Mouse (Mus musculus) forebrain, embryonic 16.5 days (tissue): ENCODE results near the gene Lactbl1. TPM values are rescaled to one million over a fixed set of nuclear protein-coding genes. Genes with fewer than 3 reads are reported as not detected.

Experiments used
- ATAC-seq: fragments of 200-750 bp; cut with Nextera tagmentation; 2 replicates; pipeline ENCODE4 v1.8.0; 2017; ENCODE audit warnings: mild to moderate bottlenecking, moderate library complexity
- H3K27ac ChIP-seq: fragments of 300-500 bp; sonication (generic); 2 replicates; pipeline ENCODE4 v1.5.1; 2014; ENCODE audit warnings: low read length, control low read depth
- H3K27me3 ChIP-seq: fragments of 300-500 bp; sonication (generic); replicated peaks from 2 replicates; pipeline ENCODE4 v1.6.1; 2014; ENCODE audit warnings: low read length; ENCODE audit not compliant: control insufficient read depth, insufficient read depth
- H3K36me3 ChIP-seq: fragments of 300-500 bp; sonication (generic); 2 replicates; pipeline ENCODE4 v1.6.1; 2014; ENCODE audit not compliant: control insufficient read depth, insufficient read depth
- H3K4me1 ChIP-seq: fragments of 300-500 bp; sonication (generic); replicated peaks from 2 replicates; pipeline ENCODE4 v1.6.1; 2014; ENCODE audit warnings: low read length; ENCODE audit not compliant: control insufficient read depth, insufficient read depth
- H3K4me2 ChIP-seq: fragments of 300-500 bp; sonication (generic); 2 replicates; pipeline ENCODE4 v1.6.1; 2014; ENCODE audit warnings: mild to moderate bottlenecking, low read length, control low read depth
- H3K4me3 ChIP-seq: fragments of 300-500 bp; sonication (generic); replicated peaks from 2 replicates; pipeline ENCODE4 v1.5.1; 2014; ENCODE audit warnings: mild to moderate bottlenecking, low read length, control low read depth
- H3K9ac ChIP-seq: fragments of 300-500 bp; sonication (generic); replicated peaks from 2 replicates; pipeline ENCODE4 v1.6.1; 2014; ENCODE audit warnings: low read depth, low read length, control low read depth
- H3K9me3 ChIP-seq: fragments of 300-500 bp; sonication (generic); 2 replicates; pipeline ENCODE4 v1.6.1; 2016; ENCODE audit warnings: low read length; ENCODE audit not compliant: control insufficient read depth
- WGBS: fragments of 180-500 bp; shearing (Covaris S2); extraction: QIAGEN DNeasy Blood & Tissue Kit; methylation state at CpG from one replicate; pipeline ENCODE4 v1.1.7; 2014; 5-methylcytosine and 5-hydroxymethylcytosine counted together
- polyA plus RNA-seq: library from polyadenylated mRNA; unstranded; fragments of >200 nt; fragmentation: Nextera tagmentation; extraction: Ambion mirVana; gene quantifications from 2 replicates; pipeline ENCODE4 v1.2.1, GENCODE M21; 2015

Lactbl1 gene
- polyA plus RNA-seq, 1 experiment from 2014 or later = 0.06 TPM

- H3K27ac ChIP-seq = no peak overlapping the region
- WGBS = 37% methylated on average over 13 of the region's 13 CpGs
- ATAC-seq = no peak
Observed at GRCm38 (mm10) chr4:136649480-136650196, 27.2 kb downstream of the Lactbl1 start.

DNA sequence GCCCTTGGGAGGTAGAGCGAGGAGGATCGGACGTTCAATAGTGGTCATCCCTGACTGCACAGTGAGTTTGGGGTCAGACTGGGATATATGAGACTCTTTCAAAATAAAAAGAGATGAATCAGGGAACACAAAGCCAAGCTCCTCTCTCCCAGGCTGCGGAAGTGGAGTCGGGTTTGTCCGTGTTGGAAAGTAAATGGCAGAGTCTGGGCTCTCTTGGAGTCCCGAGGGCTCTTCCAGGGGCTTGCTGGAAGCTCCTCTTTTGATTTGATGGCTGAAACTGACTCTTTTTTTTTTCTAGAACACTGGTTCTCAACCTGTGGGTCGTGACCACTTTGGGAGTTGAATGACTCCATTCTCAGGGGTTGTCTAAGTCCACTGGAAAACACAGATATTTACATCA lies 27.8 kb downstream of the Lactbl1 start:
- ATAC-seq = no peak
- Histone ChIP-seq H3K27me3 (no peaks in the 10 kb centered on the region), H3K9me3 (no peaks in the 10 kb centered on the region), H3K9ac (no peak overlapping the region), H3K4me3 (no peak overlapping the region), H3K4me2 (no peak overlapping the region), H3K36me3 (peaks cover 8% of the 10 kb centered on the region; the same call in 1 of the 2 replicates), H3K4me1 (peaks cover 21% of the 10 kb centered on the region), H3K27ac (no peak overlapping the region)
- 85% methylated on average over 8 of the region's 8 CpGs for WGBS

More at GRCm38 (mm10) chr4:136649480-136650196, 27.2 kb downstream of the Lactbl1 start:
- H3K9ac ChIP-seq = 0 out of 2 replicates have a peak overlapping the region, but pooled peaks have one; percentile 1
- no peaks in the 10 kb centered on the region for H3K9me3 ChIP-seq
- peaks cover 21% of the 10 kb centered on the region for H3K4me1 ChIP-seq
- H3K4me3 ChIP-seq = no peak overlapping the region
- H3K36me3 ChIP-seq = peaks cover 4% of the 10 kb centered on the region; the same call in 1 of the 2 replicates
- H3K27me3 ChIP-seq = no peaks in the 10 kb centered on the region
- H3K4me2 ChIP-seq = no peak overlapping the region

GRCm38 (mm10) chr4:136651357-136651811 lies 29.0 kb downstream of the Lactbl1 start:
- Histone ChIP-seq H3K27me3 (no peaks in the 10 kb centered on the region), H3K9me3 (no peaks in the 10 kb centered on the region), H3K9ac (no peak overlapping the region), H3K4me1 (peaks cover 21% of the 10 kb centered on the region), H3K36me3 (peaks cover 15% of the 10 kb centered on the region; the same call in 1 of the 2 replicates), H3K27ac (peak overlapping the region; percentile 75; the same call in 1 of the 2 replicates), H3K4me2 (no peak overlapping the region), H3K4me3 (no peak overlapping the region)
- WGBS = 67% methylated on average over 3 of the region's 3 CpGs
- ATAC-seq = 0 out of 2 replicates have a peak, but pooled peaks have one; percentile 18

GRCm38 (mm10) chr4:136651882-136652527 lies 29.6 kb downstream of the Lactbl1 start:
- Histone ChIP-seq H3K27ac (peak overlapping the region; percentile 75), H3K4me2 (no peak overlapping the region), H3K9ac (no peak overlapping the region), H3K9me3 (no peaks in the 10 kb centered on the region), H3K4me1 (peaks cover 21% of the 10 kb centered on the region), H3K36me3 (peaks cover 22% of the 10 kb centered on the region; the same call in 1 of the 2 replicates), H3K4me3 (no peak overlapping the region), H3K27me3 (no peaks in the 10 kb centered on the region)
- 36% methylated on average over 13 of the region's 13 CpGs for WGBS
- ATAC-seq = peak; percentile 75

GRCm38 (mm10) chr4:136652528-136652910 lies 30.1 kb downstream of the Lactbl1 start:
- Histone ChIP-seq H3K27ac (peak overlapping the region; percentile 75), H3K27me3 (no peaks in the 10 kb centered on the region), H3K9me3 (no peaks in the 10 kb centered on the region), H3K9ac (peak overlapping the region; percentile 18; the same call in 1 of the 2 replicates), H3K4me1 (peaks cover 21% of the 10 kb centered on the region), H3K4me3 (no peak overlapping the region), H3K4me2 (no peak overlapping the region), H3K36me3 (peaks cover 23% of the 10 kb centered on the region; the same call in 1 of the 2 replicates)
- ATAC-seq = no peak
- 62% methylated on average over 11 of the region's 11 CpGs for WGBS

- Histone ChIP-seq H3K4me1 (peaks cover 21% of the 10 kb centered on the region), H3K27ac (peak overlapping the region; percentile 75), H3K4me3 (no peak overlapping the region), H3K36me3 (peaks cover 25% of the 10 kb centered on the region; the same call in 1 of the 2 replicates), H3K9ac (no peak overlapping the region), H3K27me3 (no peaks in the 10 kb centered on the region), H3K9me3 (no peaks in the 10 kb centered on the region), H3K4me2 (no peak overlapping the region)
- 62% methylated on average over 6 of the region's 6 CpGs for WGBS
- no peak for ATAC-seq
Observed at GRCm38 (mm10) chr4:136653019-136653418, 30.6 kb downstream of the Lactbl1 start.

DNA sequence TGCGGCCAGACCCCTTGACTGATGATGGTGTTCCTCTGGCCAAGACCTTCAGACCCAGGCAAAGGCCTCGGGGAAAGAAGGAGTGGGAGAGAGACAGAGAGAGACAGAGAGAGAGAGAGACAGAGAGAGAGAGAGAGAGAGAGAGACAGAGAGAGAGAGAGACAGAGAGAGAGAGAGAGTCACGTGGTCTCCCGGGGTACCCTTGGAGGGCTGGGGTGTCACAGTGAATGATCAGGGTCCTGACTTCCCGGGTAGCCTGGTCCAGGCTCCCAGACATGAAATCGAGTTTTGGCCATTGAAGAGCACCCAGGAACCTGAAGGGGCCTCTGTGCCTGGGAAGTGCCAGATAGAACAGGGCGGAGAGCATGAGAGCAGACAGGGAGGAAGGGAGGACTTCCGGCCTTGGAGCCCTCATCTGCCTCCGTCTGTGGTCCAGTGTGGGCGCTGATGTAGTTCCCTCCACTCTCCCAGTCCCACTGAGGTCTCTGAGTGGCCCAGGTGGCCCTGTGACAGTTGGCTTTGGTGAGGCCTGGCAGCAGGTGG lies 31.3 kb downstream of the Lactbl1 start:
- 90% methylated on average over 10 of the region's 10 CpGs for WGBS
- ATAC-seq = no peak
- no peak overlapping the region for H3K4me2 ChIP-seq
- peaks cover 27% of the 10 kb centered on the region for H3K36me3 ChIP-seq
- H3K4me1 ChIP-seq = peaks cover 21% of the 10 kb centered on the region
- H3K27ac ChIP-seq = no peak overlapping the region
- H3K9ac ChIP-seq = no peak overlapping the region
- no peaks in the 10 kb centered on the region for H3K27me3 ChIP-seq
- H3K9me3 ChIP-seq = no peaks in the 10 kb centered on the region
- no peak overlapping the region for H3K4me3 ChIP-seq

DNA sequence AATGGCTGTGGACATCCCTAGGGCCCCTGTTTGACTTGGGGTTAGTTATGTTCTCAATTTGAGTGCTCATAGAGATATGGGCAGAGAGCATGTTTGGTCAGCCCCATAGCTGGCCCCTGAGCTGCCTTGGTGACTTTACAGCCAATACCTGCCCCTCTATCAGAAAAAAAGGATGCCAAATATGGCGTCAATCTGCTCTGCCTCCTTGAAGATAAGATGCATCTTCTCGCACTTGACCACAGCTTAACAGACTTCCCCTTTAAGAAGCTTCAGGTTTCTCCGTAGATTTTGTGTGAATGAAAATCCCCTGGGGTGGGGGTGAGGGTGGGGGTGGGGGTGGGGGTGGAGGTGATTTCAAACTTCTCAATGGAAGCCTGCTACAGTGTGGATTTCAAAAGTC lies 35.5 kb downstream of the Lactbl1 start:
- Histone ChIP-seq H3K4me2 (no peak overlapping the region), H3K9me3 (no peaks in the 10 kb centered on the region), H3K9ac (no peak overlapping the region), H3K4me1 (peaks cover 4% of the 10 kb centered on the region), H3K27me3 (no peaks in the 10 kb centered on the region), H3K27ac (no peak overlapping the region), H3K36me3 (peaks cover 48% of the 10 kb centered on the region), H3K4me3 (no peak overlapping the region)
- ATAC-seq = no peak
- WGBS = 81% methylated on average over 3 of the region's 3 CpGs

DNA sequence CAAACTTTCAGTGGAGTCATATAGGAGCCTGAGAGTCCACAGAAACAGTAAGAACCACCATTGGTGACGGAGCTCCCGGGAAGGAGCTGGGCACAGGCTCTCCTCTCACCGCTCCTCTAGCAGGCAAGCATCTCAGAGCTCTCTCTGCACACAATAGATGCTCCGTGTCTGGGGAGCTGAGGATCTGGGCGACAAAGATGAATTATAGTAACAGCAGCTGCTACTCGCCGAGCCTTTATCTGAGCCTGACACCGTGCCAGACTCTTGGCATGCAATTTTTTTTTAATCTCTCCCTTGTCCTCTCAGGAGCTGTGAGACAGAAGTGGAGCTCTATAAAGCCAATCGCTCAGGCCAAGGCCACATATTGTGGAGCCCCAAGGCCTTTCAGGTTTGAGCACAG lies 42.6 kb downstream of the Lactbl1 start:
- Histone ChIP-seq H3K4me1 (0 out of 2 replicates have a peak, but pooled peaks cover 2% of the 10 kb centered on the region), H3K4me3 (no peak overlapping the region), H3K9me3 (no peaks in the 10 kb centered on the region), H3K27me3 (no peaks in the 10 kb centered on the region), H3K9ac (no peak overlapping the region), H3K27ac (peak overlapping the region; percentile 85), H3K4me2 (no peak overlapping the region), H3K36me3 (peaks cover 20% of the 10 kb centered on the region)
- ATAC-seq = peak; percentile 80
- WGBS = 35% methylated on average over 9 of the region's 9 CpGs
